Mouse (Mus musculus): Measurements from ENCODE around the gene Atxn10.
A peak's percentile ranks its signal among the peaks of the same experiment; 100 is the strongest.
"Not testable (repeated sequence)": the region's sequence is repeated elsewhere in the genome, so short reads cannot be mapped to it uniquely, and the experiment has no call there.

Atxn10 gene

DNA sequence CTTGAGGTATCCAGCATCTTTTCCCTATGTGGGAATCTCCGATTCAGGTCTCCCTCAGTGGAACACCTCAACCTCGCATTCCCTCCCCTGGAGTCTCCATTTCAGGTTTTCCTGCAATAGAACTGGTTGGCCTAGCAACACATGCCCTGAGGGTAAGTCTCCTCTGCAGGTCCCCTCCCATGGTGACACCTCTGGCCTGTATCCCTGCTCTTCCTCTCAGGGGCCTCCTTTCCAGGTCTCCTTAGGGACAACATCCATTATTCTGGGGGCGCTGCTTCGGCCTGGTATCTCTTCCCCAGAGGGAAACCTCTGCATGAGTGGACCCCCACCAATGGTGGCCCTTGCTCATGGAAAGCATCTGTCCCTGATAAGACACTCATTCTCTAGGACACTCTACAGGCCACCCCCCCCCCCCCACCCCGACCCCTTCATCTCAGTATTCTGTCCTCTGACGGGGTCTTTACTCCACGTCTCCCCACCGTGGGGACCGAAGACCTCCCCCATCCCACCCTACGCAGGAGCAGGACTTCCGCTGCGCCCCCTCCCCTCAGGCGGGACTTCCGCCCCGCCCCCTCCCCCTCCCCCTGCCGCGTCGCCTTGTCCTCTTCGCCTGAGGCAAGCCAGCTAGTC, at the start of gene Atxn10:
Atxn10 (plus strand) TSS at position 575 of the 630 bp plus-strand sequence.
- DNase-seq, result peak; percentile 39

DNA sequence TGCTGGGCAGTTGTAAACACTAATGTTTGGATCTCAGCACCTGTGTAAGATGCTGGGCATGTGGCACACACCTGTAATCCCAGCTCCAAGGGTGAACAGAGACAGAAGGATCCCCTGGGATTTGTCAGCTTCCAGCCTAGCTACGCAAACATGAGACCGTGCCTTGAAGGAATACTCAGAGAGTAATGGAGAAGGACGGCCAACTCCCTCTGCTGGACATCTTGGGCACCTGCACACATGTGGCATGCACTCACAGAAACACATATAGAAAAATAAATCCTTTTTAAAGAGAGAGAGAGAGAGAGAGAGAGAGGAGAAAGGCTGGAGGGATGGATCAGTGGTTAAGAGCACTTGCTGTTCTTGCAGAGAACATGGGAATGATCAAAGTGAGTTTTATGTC, 41.4 kb upstream of the Atxn10 start:
- no peak for DNase-seq

DNA sequence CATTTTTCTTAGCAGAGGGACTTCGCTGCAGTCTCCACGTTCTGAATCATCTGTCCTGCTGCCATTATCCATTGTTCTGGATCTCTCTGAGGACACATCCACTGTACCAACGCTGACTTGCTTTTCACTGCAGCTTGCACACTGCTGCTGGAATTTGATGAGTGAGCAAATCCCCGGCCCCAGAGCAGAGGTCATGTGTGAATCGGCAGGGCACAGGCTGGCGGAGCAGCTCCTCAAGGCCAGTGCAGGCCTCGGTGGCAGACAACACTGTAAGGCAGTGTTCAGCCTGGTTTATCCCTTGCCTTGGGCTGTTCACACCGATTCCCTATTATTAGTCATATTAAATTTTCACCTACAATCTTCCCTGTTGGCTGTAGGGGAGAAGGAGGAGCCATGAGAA, 40.5 kb upstream of the Atxn10 start:
- peak; percentile 36 for DNase-seq

DNA sequence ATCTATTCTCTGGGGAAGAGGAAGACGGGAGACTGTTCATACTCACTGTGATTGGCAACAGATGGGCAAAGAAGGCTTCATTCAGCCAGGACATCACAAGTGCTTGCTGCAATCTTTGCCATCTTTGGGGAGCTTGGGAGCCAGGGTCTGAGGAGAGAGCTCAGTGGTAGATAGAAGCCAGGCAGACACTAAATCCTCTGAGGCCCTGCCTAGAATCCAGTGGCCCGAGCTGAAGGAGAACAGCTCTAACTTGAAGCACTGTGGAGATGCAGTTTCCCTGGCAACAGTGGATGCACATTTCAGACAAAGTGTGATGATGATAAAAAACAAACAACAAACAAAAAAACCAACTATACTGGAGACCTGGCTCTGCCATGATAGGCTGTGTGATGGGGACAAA, 40.1 kb upstream of the Atxn10 start:
- DNase-seq, result no peak

DNA sequence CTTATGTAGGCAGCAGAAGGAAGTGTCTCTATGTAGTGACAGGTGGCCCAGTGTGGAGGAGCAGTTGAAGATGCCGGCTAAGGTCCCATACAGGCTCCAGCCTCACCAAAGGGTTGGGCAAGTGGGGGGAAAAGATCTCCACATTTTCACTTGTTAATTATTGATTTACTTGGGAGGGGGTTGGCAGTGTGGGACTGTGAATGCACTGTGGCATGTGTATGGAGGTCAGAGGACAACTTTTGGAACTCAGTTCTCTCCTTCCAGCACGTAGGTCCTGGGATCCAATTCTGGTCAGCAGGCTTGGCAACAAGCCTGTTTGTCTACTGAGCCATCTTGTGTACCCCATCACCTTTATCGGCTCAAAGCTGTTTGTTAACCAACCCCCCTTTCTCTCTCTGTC, 39.5 kb upstream of the Atxn10 start:
- DNase-seq, result no peak

DNA sequence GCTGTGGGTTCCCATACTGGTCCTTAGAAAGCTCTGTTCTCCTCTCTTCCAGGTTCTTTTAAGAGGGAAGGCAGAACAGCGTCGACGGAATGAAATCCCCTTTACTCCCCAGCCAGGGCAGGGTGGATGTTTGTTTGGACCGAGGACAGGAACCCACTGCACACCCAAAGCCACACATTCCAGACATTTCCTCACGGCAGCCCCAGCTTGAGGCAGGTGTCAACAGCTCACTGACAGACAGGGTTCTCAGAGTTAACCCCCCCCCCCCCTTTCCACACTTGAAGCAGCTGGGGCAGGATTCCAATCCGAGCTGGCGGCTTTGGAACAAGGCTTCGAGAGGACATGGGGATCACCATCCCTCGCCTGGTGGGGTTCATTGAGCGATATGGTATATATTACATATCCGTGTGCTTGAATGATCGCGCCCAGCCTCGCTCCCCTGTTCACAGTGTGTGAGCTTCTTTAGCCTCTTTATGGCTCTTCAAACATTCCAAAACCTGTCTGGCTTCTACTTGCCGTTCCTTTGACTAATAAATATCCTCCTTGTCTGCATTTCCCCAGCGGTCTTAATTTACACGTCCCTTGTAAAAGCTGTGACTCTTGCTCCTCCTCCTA, 37.8 kb upstream of the Atxn10 start:
- no peak for DNase-seq

DNA sequence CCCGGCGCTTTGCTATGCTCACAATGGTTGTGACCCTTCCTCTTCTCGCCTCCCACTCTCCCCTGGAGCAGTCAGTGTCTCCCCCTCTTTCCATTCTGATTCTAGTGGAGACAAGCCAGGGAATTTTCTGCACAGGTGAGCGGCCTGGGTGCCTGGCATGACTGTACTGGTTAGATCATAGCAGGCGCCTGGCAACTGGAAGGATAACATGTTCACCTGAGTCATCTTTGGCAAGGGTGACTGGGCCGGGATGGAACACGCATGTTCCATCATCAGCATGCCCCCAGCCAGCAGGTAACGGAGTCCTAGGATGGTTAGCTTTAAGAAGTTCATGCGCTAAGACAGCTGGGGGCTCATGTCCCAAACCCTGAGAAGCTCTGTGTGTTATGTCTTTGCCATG, 37.1 kb upstream of the Atxn10 start:
- DNase-seq, result no peak

DNA sequence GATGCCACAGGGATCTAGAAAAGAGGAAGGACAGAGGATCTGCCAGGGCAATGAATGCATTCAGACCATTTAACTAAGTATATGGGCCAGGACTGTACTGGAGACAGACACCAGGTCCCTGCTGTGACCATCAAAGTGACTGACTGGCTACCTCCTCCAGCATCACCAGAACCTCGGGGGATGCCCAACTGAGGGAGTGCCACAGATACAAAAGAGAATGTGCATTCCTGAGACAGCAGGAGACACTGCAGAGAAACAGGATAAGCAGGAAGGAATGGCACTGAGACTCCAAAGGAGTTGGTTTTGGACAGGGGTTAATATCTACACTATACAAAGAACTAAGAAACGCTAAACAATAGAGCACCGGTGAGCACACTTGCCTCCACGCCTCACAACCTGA, 32.8 kb upstream of the Atxn10 start:
- DNase-seq, result no peak

DNA sequence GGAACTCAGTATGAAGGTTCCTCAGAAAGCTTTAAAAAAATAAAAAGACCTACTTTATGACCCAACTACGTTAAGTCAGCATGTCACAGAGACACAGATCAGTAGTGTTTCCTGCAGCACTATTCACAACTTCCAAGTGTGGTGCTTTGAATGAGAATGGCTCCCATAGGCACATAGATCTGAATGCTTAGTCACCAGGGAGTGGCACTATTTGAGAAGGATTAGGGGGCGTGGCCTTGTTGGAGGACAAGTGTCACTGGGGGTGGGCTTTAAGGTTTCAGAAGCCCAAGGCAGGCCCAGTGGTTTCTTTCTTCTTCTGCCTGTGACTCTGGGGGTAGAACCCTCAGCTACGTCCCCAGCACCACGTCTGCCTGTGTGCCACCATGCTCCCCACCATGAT, 32.1 kb upstream of the Atxn10 start:
- DNase-seq, result no peak

DNA sequence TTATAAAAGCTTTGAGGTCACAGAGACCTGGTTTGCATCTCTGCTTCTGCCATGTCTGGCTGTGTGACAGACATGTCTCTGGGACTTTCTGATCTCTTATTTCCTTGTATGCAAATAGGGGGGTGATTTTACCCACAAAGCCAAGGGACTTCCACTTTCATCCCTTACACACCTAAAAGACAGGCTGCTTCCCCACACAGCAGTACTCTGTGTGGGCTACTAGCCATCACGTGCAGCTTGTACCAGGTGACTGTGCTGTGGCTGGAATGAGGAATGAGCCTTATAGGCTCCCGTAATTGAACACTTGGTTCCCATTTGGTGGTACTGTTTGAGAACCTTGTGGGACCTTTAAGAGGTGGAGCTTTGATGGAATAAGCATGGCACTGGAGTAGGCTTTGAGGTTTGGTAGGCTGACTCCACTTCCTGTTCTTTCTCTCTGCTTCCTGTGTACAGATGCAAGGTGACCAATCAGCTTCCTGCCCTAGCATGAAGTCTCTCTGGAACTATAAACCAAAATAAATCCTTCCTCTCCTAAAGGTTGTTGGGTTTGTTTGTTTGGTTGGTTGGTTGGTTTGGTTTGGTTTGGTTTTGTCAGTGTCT, 28.9 kb upstream of the Atxn10 start:
- no peak for DNase-seq

DNA sequence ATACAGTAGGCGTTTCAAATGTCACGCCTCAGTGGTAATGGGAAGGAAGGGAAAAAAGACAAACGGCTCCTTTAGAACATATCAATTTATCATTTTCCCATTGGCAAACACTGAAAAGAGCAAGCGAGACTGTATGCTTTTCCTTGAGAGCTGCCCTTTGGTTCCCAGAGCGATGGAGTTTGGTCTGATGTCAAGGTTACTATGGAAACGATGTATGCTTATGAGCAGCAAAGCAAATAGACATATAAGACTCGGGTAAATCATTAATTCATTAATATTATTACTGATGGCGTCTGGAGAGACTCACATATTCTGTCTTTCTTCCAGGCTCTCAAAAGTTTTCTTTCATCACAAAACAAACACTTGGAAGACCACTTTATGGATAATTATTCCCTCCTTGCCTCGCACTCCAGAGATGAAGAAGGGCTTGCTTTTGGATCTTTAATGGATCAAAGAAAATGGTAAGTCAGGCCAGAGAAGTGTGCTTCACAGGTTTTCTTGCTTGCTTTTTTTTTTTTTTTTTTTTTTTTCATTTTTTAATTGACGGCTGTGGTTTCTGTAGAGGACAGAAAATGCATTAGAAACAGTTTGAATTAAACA, 24.9 kb upstream of the Atxn10 start:
- no peak for DNase-seq

DNA sequence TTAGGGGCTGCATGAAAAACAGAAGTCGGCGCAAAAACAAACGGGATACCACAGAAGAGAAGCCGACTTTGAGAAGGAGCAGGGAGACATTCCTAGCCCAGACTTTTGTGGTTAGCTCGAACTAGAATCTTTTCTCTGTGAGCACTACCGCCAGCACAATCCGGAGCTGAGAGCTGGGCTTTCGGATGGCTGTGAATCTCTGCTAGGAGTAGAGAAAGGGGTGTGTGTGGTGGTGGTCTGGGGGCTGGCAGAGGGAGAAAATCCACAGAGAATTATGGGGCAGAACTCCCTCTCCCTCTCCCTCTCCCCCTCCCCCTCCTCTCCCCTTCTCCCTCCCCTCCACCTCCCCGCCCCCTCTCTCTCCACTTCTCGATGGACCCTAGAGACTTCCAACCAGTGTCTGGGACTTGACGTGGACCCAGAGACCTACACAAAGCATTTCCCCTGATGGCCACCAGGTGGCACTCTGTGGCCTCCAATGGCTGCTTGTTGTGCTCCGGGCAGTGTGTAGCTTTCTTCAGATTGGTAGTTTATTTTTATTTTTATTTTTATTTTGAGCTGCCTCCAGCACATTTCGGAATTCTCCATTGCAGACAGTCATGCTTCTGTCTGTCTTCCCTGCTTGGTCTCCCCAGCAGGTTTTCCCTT, 20.5 kb upstream of the Atxn10 start:
- peak; percentile 80 for DNase-seq

DNA sequence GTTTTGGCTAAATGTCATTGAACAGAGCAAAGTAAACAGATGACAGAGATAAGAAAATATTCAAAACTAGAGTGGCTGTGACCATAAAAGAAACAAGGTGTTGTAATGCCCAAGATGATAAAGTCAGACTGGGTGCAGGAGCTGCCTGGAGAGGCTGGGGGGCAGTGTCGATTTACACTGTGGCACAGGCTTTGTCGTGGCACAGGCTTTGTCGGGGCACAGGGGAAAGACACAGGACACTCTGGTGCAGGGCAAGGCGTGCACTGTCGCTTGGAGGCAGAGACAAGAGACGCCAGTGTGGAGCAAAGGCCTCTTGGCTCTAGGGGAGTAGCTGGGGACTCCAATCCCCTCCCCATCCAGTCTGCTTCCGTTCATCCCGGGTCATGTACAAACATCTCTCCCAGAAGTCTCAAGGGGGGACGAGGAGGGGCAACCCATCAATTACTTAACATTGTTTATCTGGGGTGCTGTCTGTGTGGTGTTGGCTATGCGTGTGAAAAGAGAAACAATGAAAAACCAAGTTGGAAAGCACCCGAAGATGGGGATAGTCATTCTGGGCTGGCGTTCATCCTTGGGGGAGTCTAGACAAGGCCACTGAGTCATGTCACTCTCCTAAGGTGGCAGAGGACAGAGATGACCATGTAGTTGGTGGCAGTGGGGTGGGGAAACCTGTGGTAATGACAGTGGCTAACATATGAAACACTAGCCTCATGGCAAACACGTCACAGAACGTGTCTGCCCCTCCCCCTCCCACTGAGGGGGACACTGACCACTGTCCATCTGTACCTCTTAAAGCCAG, 19.5 kb upstream of the Atxn10 start:
- no peak for DNase-seq

DNA sequence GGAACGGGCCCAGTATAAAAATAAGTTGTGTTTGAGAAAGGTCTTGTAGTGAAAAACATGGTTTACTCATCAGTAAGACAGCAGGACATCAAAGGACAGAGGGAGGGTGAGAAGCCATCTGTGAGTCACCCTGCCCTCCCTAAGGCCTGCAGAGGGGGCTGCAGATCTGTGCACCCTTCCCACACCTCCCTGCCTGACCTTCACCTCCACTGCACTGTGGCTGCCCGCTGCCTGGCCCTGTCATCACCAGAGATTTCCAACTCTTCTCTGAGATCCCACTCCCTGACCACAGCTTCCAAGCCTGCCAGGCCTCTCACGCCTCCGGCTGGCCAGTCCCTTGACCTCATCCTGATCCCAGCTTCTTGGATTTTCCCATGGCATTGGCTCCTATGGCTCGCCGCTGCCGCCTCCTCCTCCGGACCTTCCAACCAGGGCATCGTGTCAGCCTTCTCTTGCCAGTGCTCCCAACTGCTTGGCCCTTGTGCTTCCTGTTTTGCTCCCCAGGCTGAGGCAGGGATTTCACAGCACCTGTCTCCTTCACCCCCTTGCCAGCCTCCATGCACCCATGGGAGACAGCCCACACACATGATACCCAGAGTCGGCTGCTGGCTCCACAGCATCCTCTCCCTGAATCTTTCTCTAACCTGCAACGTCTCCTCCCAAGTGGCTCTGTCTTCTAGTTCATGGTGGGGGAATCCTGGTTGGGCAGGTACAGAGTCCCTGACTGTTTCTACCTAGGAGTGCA, 15.9 kb upstream of the Atxn10 start:
- no peak for DNase-seq

DNA sequence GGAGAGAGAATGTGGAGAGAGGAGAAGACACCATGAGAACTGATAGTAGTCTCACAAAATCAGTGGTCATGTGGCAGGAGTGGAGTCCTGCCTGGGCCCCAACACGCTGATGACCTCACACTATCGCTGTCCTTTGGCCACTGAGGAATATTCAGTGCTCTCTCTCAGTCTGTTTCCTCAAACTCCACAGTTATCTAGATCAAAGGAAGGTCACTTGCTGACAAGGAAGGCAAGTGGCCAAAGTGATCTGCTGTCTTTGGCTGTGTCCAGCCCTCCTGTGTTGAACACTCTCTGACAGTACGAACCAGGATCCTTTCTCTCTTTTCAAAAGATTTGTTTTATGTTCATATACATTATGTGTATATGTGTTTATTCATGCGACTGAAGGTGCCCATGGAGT, 12.8 kb upstream of the Atxn10 start:
- DNase-seq, result no peak

DNA sequence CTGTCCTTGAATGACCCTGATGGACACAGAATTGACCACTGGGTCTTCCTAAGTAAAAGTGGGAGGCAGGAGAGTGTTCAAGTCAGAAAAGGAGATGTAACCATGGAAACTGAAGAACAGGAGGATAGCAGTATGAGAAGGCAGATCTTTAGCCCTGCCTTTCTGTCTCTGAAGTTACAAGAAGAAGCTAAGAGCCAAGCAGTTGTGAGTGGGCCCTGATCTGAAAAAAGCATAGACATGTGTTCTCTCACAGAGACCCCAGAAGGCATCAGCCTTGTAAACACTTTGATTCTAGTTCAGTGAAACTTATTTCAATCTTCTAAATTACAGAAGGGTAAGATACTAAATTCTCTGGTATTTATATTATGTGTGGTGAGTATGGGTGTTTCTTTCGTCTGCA, 11.6 kb upstream of the Atxn10 start:
- DNase-seq, result no peak

DNA sequence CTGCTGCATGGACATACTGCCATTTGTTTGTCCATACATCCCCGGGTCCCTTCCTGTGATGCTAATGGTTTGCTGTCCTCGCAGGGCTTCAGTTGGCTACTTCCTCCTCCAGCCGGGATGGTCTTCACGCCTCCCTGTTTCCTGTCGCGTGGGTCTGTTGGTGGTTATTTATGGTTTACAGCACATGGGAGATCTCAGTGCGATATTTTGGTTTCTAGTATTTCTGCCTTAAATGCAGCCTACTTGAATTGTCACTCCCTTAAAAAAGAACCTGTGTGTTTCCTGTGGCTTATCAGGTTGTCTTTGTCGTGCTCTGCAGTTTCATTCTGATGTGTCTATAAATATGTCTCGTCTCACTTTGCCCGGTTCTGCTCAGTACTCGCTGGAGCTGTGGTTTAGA, 8.2 kb upstream of the Atxn10 start:
- no peak for DNase-seq

DNA sequence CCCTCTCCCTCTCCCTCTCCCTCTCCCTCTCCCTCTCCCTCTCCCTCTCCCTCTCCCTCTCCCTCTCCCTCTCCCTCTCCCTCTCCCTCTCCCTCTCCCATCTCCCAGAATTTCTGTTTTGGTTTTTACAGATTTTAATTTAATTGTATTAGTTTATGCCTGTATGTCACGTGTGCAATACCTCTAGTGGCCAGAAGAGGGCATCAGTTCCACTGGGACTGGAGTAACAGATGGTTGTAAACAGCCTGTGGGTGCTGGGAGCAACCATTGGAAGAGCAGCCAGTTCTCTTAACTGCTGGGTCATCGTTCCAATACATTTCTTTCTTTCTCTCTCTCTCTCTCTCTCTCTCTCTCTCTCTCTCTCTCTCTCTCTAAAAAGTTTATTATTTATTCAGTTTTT, 7.6 kb upstream of the Atxn10 start:
- not testable (repeated sequence) for DNase-seq

DNA sequence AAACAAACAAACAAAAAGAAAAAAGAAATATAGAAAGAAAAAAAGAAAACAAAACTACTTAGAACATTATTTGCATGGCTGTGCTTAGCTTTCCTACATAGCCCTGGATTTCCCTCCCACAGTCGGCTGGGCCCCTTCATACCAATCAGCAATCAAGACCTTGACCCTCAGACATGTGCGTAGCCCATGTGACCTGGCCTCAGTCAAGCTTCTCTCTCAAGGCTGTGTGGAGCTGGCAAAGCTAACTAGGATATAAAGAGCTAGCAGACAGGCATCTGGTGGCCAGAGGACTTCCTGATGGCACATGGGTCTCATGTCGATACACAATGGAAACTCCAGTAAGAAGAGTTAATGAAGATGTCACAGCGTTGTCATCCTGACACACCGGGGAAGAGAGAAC, 6.9 kb upstream of the Atxn10 start:
- DNase-seq, result no peak

DNA sequence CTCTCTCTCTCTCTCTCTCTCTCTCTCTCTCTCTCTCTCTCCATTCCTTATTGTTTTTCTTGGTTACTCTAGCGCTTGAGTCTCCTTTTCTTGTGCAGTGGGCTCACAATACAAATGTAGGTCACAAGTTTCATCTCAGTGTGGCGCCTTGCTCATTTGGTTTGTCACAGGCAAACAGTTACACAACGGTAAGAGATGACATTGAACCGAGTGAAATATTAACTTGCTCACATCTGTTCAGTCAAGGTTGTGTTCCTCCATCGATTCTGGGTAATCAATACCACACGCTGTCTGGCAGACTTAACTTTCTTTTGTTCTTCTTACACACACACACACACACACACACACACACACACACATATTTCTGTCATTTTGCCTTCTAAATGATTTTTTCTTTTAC, 6.0 kb upstream of the Atxn10 start:
- DNase-seq, result no peak

DNA sequence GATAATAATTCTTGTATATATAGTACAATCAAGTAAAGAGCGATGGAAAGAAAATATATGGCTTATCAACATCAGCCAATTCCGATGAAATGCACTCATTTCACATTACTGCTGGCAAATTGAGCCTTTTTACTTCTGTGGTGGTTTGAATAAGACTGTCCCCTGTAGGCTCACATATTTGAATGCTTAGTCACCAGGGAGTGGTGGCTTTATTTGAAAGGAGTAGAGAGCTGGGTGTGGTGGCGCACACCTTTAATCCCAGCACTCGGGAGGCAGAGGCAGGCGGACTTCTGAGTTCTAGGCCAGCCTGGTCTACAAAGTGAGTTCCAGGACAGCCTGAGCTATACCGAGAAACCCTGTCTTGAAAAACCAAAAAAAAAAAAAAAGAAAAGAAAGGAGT, 2.5 kb upstream of the Atxn10 start:
- DNase-seq, result not testable (repeated sequence)

DNA sequence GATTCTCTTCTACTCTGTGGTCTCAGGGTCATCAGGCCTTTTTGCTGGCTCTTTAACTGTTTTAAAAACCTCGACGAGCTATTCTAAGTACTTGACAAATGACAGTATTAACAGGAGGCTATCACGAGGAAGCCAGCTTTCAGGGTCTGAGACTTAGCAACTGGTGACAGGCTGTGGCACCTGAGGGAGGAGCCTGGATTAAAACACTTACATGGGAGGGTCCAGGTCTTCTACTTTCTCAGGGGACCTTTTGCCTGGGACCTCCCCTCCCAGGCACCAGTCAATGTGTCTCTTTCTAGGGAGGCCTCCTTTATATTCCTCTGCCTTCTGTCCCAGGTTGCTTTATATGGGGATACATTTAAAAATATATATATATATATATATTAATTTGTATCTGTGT, 1.8 kb upstream of the Atxn10 start:
- DNase-seq, result no peak

Data from embryo, embryonic 11 days (tissue).